Mouse (Mus musculus) large intestine, adult 2 months (tissue): ENCODE results near the gene Gm16223. TPM values are rescaled to one million over a fixed set of nuclear protein-coding genes. Genes with fewer than 3 reads are reported as not detected.

ENCODE experiments used
- DNase-seq: peaks from one replicate; pipeline ENCODE4 v3.0.0-alpha.2; 2012; ENCODE audit warnings: low read depth, low spot score
- WGBS: fragments of 180-500 bp; shearing (Covaris S2); methylation state at CpG from one replicate; pipeline ENCODE4 v1.1.7; 2018; 5-methylcytosine and 5-hydroxymethylcytosine counted together
- polyA plus RNA-seq: library from polyadenylated mRNA; depleted of rRNA; stranded (reverse); fragments of >200 nt; gene quantifications from 2 replicates; pipeline ENCODE4 v1.2.3, GENCODE M21; 2012; rRNA removed

Gm16223 gene
- polyA plus RNA-seq, 1 experiment, result not detected

- DNase-seq, result no peak
- WGBS, result 68% methylated on average over 4 of the region's 4 CpGs
Observed at GRCm38 (mm10) chr5:42211554-42212338, 144.0 kb downstream of the Gm16223 start.

GRCm38 (mm10) chr5:42212353-42212752, 144.6 kb downstream of the Gm16223 start:
- no peak for DNase-seq
- WGBS, result 81% methylated on average over 4 of the region's 4 CpGs

- WGBS, result 78% methylated on average over 1 of the region's 1 CpGs
- DNase-seq, result no peak
Observed at GRCm38 (mm10) chr5:42224840-42225239, 157.1 kb downstream of the Gm16223 start.

GRCm38 (mm10) chr5:42228631-42229030, 160.9 kb downstream of the Gm16223 start:
- 51% methylated on average over 2 of the region's 2 CpGs for whole genome bisulfite sequencing
- no peak for DNase-seq

- WGBS, result 77% methylated on average over 5 of the region's 5 CpGs
- DNase-seq, result no peak
Observed at GRCm38 (mm10) chr5:42239291-42239690, 171.5 kb downstream of the Gm16223 start.

GRCm38 (mm10) chr5:42239806-42240205, 172.0 kb downstream of the Gm16223 start:
- DNase-seq, result no peak

GRCm38 (mm10) chr5:42250376-42250775, 182.6 kb downstream of the Gm16223 start:
- DNase-seq, result no peak
- 83% methylated on average over 3 of the region's 3 CpGs for WGBS

Other genes with a start within 250 kb of the Gm16223 start
- 1.6 and 2.9 TPM in 2 replicates for gene Bod1l, start 223.6 kb upstream of the Gm16223 start, polyA plus RNA-seq